Mouse (Mus musculus) ovary, postnatal 14 days (tissue): ENCODE measurements around the gene Slc25a26.

Experiments used
- DNase-seq: peaks from one replicate; pipeline ENCODE4 v3.0.0; 2022; ENCODE audit warnings: low spot score

Slc25a26 gene

DNA sequence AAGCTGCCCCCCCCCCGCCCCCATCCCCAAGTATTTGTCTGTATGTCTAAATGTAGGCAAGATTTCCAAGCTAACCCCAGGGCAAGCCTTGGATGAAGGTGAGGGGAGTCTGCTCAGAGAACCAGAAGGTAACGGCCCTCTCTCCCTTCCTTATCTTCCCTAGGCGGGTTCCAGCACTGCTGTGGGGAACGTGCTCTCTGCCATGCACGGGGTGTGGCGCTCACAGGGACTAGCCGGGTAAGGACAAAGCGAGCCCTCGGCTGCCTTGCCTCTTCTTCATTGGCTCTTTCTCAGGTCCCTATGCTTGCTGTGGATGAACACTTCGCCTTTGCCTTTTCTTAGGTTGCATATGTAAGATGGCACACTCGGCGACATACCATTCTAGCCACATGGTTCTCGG, 98.9 kb downstream of the Slc25a26 start:
- no peak for DNase-seq

DNA sequence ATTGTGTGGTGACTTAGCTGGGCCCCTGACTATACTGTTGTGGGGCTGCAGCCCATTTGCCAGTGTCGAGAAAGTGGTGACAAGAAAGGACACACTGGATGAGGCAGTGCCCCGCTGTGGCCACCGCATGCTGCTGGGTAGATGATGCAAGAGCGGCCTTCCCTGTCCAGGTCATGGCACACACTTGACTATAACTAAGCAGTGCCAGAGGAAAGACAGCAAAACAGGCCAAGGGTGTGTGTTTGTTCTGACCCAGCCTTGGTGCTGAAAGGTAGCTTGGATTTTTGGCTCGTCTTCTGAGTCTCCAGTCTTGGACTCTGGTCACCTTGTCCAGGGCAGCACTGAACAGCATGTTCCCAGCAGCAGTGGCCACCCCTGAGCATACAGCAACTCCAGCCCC, 101.0 kb downstream of the Slc25a26 start:
- no peak for DNase-seq

DNA sequence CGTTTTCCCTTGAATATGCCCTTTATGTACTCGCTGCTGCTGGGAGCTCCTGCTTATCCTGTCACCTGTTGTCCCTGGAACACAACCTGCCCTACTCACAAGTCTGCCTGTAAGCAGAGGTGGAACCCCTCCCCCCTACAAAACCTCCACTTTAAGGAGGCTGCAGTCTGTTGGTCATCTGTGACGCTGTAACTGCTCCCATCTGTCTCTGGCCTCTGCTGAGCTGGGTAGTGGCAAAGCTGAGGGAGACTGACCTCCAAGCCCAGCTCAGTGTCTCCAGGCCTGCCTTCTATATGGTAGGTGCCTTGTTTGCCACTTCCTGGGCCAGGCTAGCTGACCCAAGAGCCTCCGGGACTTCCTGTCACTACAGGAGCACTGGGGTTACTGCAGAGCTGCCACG, 101.7 kb downstream of the Slc25a26 start:
- no peak for DNase-seq

DNA sequence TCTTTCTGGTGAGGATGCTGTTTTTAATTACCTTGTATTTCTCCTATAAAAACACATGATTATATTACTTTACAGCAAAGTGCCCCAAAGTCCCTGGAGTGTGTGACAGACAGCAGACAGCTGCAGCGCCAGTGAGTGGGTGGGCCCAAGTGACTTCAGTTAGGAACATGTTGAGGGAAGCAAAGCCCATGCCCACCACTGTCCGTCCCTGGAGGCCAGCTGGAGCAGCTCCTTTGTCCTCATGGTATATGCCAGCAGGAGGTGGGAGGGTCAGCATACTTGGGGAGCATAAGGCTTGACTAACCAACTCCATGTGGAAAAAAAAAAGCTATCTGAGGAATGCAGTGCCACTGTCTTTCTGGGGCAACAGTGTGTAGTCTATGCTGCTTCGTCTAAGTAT, 103.9 kb downstream of the Slc25a26 start:
- no peak for DNase-seq

DNA sequence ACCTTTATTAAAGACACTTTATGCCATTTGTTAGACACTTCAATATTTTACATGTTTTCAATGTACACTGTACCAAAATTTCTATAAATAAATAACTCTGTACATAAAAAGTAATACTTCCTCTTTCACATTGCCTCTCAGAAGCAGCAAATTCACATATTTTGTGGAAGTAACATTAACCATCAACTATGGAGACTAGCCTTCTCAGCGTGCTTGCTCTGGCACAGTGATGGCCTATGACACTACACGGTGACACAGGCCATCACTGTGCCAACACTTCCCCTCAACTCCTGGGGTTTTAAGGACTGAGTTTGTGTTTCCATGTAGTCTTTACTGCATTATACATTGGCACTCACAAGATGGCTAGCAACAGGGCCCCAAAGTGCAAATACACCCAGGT, 104.4 kb downstream of the Slc25a26 start:
- no peak for DNase-seq

DNA sequence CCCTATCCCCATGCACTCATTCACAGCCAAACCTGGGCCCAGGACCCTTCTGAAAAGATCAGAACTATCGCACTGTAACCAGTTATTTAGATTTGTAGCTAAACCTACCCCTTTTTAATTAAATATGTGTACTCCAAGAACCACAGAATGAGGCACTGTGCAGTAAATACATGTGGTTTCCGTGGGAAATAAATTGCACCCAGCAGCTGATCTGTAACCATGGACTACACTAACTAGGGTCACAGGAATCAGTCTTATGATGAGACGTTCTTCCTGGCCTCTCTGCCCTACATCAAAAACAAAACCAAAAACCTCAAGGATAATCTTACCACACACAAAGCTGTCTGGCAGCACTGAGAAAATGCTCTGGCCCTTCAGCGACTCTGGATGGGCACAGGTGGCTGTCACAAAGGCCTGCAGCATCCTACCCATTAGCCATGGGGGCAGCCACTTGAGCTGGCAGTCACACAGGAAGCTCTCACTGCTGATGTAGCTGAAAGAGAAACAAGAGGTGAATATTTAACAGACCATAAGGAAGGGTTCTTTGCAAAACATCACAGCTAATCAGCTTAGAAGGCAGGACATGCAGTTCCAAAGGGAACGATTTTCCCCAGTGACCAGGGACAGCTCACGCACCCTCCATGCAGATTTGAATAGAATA, 113.2 kb downstream of the Slc25a26 start:
- no peak for DNase-seq

DNA sequence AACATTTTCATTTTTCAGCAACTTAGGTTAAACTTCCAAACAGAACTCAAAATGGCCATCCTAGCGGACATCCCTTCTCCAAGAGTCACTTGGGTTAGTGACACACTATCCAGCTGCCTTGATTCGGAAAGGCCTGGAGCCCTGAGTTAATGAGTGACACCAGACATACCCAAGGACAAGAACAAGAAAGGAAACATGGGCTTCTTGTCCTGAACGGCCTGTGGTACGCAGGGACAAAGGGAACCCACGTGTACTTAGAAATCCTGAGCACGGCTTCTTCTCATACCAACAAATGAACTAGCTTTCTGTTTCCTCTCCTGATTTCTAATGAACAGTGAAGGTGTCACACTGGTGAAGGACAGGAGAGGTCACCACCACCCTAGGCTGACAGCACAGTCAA, 114.2 kb downstream of the Slc25a26 start:
- DNase-seq = no peak

DNA sequence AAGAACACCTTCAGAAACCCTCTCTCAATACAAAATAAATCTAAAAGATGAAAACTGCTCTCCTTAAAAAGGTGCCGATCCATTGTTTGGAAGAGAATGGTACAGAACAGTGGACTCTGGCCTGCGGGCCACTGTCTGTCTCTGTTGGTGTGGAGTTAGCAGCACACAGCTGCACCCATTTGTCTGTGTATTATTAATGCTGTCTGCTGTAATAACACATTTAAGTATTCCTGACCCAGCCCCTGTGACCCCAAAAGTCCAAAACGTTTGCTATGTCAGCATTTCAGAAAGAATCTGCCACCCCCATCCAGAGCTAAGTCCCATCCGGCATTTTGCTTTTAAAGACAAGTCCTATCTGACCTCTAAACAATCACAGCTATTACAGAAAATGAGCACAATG, 115.8 kb downstream of the Slc25a26 start:
- DNase-seq = no peak

DNA sequence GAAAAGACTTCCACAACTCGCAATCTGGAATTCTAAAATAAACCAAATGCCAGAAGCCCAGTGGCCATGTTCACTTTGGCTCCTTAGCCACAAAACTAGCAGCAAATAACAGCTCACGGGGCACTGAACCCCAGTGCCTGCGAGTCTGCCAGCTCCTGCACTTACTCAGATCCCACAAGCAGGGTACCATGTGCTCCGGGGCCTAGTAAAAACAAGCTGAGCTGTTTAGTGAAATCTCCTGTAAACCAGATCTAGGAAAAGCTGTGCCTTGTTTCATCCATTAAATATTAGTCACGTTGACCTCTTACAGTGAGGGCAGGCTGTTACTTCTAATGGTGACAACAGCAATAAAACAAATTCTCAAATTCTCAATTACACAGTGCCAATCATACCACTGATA, 118.5 kb downstream of the Slc25a26 start:
- DNase-seq = no peak

DNA sequence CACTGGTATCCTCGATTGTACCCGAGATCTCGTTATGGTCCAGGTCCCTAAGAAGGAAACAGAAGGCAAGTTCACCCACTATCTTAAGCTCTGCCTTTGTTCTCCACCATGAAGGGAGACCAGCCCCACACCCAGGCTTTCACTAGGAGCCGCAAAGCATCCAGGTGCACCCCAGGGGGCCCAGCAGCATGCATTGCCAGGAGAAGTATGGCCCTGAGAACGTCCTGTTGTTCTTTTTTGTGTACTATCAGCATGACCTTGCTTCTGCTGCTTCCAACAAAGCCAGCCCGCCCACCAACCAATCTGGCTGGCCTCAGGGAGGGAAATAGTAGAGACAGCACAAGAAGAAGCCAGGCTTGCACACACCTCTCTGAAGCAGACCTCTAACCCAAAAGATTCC, 120.2 kb downstream of the Slc25a26 start:
- no peak for DNase-seq

DNA sequence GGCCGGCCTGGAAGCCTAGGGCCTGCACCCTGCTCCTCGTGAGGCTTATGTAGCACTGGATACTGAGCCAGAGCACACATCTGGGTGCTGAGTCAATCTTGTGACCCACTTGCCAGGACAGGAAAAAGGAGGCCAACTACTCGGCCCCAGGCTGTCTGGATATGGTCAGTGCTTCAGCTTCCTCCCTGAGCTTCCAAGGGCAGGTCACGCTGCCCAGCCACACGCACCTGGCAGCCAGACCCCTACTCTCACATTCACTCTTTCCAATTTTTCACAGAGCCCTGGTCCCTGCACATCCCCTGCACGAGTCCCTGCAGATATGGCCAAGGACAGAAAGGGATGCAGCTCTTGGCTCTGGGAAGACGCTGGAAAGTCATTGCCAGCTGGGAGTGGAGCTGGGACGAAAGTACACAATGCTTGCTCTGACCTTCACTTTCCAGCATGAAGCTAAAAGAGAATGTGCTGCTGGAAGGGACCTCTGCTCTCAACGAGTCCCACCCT, 120.7 kb downstream of the Slc25a26 start:
- no peak for DNase-seq

DNA sequence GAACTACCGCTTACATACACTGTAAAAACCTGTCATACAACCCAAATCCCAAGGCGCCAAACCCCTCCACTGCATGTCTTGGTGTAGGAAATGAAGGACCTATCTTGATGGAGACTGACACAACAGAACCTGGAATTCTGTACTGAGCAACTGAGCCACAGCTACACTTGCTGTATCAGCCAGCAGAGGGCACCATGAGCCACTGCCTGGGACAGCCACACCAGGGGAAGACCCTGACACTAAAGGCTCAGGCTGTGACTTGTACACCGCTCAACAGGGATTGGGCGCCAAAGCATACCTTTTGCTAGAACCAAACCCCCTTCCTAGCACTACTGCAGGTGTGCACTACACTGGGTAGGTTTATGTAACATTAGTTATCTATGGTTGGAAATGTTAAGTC, 122.9 kb downstream of the Slc25a26 start:
- DNase-seq = peak; percentile 49

DNA sequence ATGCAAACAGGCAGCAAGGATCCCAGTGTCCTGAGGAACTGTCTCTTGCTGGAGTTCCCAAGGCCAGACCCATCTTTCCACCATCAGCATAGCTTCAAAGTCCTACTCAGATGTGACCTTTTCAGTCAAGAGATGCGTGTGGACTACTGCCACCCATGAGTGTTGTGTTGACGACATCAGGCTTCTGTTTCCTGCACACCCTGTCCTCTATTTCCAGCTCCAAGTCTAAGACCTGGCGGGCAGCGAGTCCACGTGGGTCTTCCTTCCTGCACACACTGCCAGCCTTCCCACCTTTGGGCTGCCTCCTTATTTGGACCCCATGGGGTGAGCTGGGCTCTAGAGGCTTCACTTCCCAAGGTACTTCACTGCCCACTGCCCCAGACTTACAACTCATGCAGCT, 124.4 kb downstream of the Slc25a26 start:
- DNase-seq = no peak

DNA sequence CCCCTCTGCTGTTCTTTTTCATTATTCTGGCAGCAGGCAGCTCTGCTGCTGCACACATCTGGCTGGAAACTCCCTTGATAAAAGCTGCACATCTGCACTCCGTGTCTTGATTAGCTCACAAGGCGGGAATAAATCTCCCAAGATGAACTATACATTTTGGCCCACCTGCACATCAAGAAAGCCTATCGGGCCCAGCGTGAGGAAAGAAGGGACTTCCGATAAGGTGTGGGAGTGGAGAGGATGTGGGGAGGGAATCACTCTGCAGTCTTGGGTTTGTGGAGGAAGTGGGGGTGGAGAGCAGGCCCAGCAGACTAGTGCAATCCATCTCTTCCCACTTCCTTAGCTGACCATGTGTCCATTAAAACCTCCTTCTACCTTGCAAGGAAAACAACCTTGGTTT, 125.8 kb downstream of the Slc25a26 start:
- no peak for DNase-seq

DNA sequence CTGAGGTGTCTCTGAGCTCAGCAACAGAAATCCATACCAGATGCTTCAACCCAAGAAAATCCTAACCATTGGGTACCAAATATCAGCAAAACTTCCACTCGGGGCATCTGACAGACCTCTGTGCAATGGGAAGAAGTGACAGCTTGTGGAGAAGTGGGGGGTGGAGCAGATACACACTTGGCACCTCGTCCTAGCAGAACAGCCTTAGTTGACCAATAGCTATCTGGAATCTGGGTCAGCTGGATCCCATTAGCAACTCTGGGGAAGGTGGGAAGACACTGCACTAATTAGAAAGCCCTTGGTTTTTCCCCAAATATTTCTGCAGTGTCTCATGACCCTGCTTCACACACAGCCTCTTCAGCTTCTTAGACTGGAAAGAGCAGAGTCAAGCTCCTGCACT, 126.7 kb downstream of the Slc25a26 start:
- DNase-seq = no peak

DNA sequence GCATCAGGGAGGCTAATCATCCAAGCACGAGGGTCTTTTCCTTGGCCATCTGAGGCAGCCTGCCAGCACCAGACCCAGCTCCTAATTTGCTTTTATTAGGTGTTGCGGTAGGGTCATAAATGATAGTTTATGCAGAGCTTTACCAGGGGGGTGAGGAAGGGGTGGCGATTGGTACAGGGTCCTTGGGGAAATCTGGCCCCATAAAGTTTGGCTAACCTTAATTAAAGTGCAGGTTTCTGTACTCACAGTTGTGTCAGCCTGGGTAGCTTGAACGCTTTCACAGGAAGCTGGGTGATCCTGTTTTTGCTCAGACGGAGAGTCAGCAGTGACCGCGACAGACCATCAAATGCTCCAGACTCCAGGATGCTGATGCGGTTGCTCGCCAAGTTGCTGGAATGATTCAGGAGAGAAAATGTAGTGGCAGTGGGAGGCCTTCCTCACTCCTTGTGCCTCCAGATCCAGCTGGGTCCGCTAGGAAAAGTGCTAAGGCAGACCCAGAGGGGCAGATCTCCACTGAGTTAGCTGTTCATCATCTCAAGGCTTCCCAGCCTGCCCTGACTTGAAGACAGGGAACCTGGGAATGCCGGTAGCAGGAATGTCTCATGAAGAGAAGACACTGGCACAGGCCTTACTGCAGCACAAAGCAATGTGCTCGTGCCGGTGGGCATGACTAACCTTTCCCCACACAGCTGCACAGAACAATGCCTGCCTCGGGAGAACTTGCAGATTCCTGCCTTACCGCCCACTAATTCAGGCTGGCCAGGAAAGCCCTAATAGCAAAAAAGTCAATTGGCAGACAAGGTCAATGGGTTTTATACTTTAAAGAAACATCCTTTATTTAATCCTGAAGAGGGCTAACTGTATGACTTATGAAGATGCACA, 127.8 kb downstream of the Slc25a26 start:
- no peak for DNase-seq

DNA sequence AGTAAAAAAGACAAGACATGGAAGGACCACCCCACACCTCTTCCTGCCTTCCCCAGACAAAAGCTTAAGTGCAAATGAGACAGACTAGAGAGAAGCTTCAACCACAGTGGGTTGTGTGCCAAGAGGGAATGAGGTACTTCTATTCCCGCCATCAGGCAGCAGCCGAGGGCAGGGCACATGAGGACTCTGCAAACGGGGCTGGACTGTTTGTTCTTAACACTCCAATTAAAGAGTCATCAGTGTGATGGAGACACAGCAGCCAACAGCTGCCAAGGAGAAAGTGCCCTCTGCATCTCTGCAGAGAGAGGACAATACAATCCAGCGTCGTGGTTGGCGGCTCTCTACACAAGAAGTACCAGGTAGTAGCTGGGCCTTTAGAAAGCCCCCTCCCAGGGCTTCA, 128.7 kb downstream of the Slc25a26 start:
- DNase-seq = no peak

DNA sequence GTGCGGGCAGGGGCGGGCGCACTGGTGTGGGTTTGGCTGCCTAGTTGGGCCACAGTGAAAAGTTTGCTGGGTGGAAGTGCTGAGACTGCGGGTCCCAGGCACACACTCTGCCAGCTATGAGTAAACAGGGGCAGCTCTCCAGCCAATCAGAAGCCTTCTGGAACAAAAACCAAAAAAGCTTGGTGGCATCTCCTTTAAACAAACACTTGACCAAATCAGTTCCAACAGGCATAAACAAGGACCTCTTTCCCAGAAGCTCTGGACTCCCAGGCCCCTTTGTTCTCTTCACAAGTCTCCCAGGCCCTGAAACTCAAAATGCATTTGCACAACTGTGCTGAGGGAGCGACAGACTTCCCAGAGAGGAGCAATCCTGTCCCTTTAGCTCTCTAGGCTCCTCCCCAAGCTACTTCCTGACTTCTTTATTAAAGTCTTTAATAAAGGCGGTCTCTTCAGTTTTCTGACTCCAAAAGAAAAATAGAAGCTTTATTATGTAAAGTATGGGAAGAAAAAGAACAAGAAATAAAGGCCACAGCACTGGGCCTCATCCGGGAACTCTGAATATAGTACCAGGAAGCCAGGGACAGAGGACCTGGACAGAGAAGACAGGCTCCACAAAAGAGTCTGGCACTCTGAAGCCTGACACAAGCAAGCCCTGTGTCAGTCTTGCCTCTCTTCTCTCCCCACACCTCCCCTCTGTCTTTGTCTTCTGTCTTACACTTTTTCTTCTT, 131.1 kb downstream of the Slc25a26 start:
- no peak for DNase-seq

DNA sequence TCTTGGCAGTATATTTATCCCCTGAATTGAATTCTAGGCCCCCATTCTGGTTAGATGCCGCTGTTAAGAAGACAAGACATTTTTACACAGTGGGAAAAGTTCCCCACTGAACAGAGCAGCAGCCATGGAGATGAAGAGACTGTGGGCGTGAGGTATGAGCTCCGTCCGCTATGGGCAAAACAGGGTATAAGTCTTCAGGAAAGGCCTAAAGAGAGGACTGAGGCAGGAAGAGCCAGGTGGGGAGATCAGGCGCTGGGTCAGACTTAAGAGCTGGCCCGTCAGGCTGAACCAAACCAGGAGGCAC, 131.6 kb downstream of the Slc25a26 start:
- DNase-seq = no peak

DNA sequence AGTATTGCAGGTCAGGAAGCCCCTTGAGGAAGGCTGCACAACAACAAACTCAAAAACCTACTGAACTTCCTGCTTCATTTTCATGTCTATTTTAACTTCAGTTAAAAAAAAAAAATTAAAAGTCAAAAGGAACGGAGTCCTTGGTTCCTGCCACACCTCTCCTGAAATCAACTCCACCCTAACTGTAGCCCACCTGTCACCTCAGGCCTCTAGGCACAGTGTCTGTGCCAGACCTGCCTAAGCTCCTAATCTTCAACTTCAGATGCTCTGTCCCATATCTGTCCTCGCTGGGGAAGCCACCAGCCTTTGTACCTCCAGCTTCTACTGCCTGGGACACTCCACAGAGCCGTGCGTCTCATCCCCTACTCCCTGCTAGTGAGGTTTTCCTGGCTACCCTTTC, 134.1 kb downstream of the Slc25a26 start:
- no peak for DNase-seq

DNA sequence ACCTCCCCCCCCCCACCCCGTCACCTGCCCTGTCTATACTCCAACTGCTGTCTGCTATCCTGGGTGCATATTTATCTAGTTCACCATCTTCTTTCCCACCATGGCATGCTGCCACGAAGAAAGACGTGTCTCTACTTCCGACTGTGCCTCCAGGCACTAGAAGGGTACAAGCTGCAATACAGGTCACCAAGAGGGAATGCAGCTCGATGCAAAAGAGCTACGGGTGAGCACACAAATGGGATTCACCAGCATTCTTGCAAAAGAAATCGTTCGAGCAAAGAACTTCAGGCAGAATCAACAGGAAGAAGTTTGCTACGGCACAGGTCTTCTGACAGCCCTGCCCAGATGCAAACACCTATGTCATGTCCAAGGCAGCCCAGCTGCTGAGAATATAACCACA, 134.6 kb downstream of the Slc25a26 start:
- no peak for DNase-seq

DNA sequence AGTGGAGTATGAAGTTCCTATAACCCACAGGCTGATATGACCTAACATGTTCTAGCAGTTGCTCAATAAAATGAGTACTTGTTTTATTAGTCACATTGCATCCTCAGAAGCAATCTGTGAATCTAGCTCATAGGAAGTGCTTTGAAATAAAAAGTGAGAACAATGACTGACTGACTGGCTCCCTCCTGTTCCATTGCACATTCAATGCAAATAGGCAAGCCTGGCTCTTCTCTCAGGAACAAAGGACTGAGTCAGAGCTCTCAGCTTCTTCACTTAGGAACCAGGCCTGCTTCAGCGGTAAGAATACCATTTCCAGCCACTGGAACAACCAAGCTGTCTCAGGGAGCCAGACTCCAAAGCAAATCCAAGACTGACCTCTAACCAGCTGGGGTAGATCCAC, 135.2 kb downstream of the Slc25a26 start:
- DNase-seq = no peak

DNA sequence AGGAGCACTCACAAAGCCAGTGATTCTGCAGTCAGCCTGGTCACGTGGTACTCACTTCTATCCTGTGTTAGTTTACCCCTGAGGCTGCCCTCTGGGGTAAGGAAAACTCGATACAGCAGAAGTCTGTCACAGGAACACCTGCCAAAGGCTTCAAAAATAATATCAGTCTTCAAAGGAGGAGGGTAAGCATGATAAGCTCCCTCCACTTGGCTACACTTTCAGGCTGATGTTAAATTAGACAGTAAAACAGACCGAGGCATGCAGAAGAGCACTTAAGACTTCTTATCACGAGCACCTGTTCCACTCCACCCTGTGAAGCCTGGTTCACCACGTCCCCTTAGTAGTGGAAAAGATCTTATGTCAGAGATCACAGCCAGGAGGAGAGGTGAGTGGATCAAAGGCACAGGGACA, 136.9 kb downstream of the Slc25a26 start:
- DNase-seq = no peak
